Mouse (Mus musculus): ENCODE data around the gene Cmip. TPM values are rescaled to one million over a fixed set of nuclear protein-coding genes. Genes with fewer than 3 reads are reported as not detected.

Cmip gene
- polyA plus RNA-seq, 1 experiment from 2014 or later, result 28.5 TPM

DNA sequence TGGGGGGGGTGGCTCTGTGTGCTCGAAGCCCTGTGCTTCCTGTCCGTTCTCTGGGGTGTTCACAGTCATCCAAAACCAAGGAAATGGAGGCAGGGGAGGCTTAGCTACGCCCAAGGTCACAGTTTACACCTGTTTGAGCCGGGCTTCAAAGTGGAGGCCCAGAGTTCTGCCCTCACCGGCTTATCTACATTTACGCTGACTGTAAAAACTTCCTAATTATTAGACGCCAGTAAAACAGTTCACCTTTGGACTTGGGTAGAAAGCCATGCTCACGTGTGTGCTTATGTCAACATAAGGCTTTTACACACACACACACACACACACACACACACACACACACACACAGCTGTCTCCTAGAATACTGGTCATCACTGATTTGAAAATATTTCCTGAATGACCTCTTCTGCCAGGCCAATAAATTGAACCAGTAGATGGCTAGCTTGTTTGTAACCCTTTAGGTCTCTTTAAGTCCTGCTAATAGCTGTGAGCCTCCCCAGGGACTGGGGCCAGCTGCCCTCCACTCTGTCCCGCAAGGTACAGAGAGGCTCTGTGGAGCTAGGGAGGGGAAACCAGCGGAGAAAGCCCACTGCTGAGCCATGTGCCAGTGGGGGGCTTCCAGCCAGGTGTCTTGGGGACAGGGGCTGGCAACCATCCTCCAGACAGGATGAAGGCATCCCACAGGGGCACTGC lies 77.3 kb downstream of the Cmip start:
- WGBS, result 71% methylated on average over 10 of the region's 10 CpGs
- ATAC-seq (ENCODE audit: low FRiP score), result no peak
- no peak overlapping the region for H3K27ac ChIP-seq (ENCODE audit: low read depth, low read length)

DNA sequence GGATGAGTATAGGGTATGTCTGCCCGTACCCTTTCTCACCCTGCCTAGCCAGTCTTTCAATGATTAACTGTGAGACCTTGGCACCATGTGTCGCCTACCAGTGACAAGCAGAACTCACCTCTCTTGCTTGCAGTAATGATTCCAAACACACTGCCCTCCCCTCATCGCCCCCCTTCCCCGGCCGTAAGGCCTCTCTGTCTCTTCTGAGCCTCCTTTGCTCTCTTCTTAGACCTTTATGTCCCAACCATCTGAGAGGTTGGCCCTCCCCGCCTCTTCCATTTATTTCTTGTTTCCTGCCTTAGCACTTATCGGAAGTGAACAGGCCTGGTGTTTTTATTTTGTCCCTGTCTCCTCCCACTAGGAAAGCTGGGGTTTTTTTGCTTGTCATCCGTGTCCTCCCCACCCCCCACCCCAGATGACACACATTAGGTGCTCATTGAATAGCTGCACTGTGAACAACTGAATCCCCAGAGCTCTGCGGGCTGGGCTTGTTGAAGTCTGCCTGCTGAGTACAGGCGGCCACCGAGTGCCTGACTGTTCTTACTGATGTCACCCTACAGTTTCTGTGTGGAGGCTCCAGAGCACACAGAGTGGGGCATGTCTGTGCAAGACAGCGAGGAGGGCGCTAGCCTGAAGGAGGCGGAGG lies 78.0 kb downstream of the Cmip start:
- Histone ChIP-seq H3K4me1 (ENCODE audit: control insufficient read depth, insufficient read depth, low read length) (peaks cover 25% of the 10 kb centered on the region), H3K27me3 (ENCODE audit: control insufficient read depth, insufficient read depth, low read length) (no peaks in the 10 kb centered on the region), H3K9ac (ENCODE audit: low read length) (no peak overlapping the region), H3K4me3 (ENCODE audit: low read depth, low read length) (no peak overlapping the region), H3K4me2 (no peak overlapping the region), H3K36me3 (ENCODE audit: control insufficient read depth, insufficient read depth, low read length) (no peaks in the 10 kb centered on the region), H3K9me3 (ENCODE audit: control insufficient read depth, low read length) (no peaks in the 10 kb centered on the region), H3K27ac (ENCODE audit: low read depth, low read length) (no peak overlapping the region)
- 57% methylated on average over 14 of the region's 14 CpGs for WGBS
- DNase-seq (ENCODE audit: low spot score, missing footprints), result no peak
- peak; percentile 9; the same call in 1 of the 2 replicates for ATAC-seq (ENCODE audit: low FRiP score)

More for the DNA sequence above, 77.3 kb downstream of the Cmip start:
- no peak for DNase-seq (ENCODE audit: low spot score, missing footprints)
- Histone ChIP-seq H3K9me3 (ENCODE audit: control insufficient read depth, low read length) (no peaks in the 10 kb centered on the region), H3K27me3 (ENCODE audit: control insufficient read depth, insufficient read depth, low read length) (no peaks in the 10 kb centered on the region), H3K4me3 (ENCODE audit: low read depth, low read length) (no peak overlapping the region), H3K4me1 (ENCODE audit: control insufficient read depth, insufficient read depth, low read length) (peaks cover 27% of the 10 kb centered on the region), H3K9ac (ENCODE audit: low read length) (no peak overlapping the region), H3K4me2 (no peak overlapping the region), H3K36me3 (ENCODE audit: control insufficient read depth, insufficient read depth, low read length) (no peaks in the 10 kb centered on the region)

DNA sequence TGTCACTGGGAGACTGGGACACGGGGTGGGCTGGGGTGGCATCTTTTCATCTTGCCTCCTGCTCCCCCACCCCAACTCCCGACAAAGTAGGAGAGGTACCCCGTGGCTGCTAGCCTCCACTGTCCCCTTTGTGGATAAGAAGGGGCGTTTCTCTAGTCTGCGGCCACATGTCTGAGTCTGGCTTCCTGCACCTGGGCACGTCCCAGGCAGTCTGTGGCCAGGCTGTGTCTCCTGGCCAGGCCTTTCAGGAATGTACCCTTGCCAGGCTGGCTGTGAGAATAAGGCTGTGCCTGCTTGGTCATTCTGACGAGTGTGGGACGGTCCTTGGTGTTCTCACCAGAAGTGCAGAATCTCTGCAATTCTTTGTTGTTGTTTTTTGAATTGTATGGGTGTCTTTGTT lies 78.6 kb downstream of the Cmip start:
- DNase-seq (ENCODE audit: low spot score, missing footprints), result no peak
- no peak overlapping the region for H3K27ac ChIP-seq (ENCODE audit: low read depth, low read length)
- no peak overlapping the region for H3K4me3 ChIP-seq (ENCODE audit: low read depth, low read length)
- no peaks in the 10 kb centered on the region for H3K36me3 ChIP-seq (ENCODE audit: control insufficient read depth, insufficient read depth, low read length)
- no peaks in the 10 kb centered on the region for H3K27me3 ChIP-seq (ENCODE audit: control insufficient read depth, insufficient read depth, low read length)
- H3K4me2 ChIP-seq, result no peak overlapping the region
- peaks cover 25% of the 10 kb centered on the region for H3K4me1 ChIP-seq (ENCODE audit: control insufficient read depth, insufficient read depth, low read length)
- H3K9ac ChIP-seq (ENCODE audit: low read length), result no peak overlapping the region
- no peaks in the 10 kb centered on the region for H3K9me3 ChIP-seq (ENCODE audit: control insufficient read depth, low read length)
- ATAC-seq (ENCODE audit: low FRiP score), result no peak
- WGBS, result 66% methylated on average over 8 of the region's 8 CpGs

DNA sequence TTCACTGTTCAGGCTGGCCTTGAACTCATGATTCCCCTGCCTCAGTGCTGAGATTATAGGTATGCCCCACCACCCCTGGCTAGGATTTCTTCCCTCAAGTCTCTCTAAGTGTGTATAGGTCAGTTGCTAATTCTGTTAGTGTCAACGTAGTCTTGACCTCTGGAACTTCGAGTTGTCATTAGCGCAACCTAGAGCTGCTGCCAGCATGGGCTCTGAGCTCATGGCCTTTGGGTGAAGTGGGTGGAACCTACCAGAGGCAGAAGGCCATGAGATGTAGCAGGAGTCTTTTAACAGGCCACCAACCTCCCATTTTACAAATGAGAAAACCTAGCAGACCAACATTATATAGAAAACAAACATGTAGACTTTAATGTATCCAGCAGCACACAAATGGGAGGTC lies 80.3 kb downstream of the Cmip start:
- no peak overlapping the region for H3K9ac ChIP-seq (ENCODE audit: low read length)
- H3K36me3 ChIP-seq (ENCODE audit: control insufficient read depth, insufficient read depth, low read length), result no peaks in the 10 kb centered on the region
- no peaks in the 10 kb centered on the region for H3K9me3 ChIP-seq (ENCODE audit: control insufficient read depth, low read length)
- H3K4me2 ChIP-seq, result no peak overlapping the region
- DNase-seq (ENCODE audit: low spot score, missing footprints), result no peak
- peaks cover 25% of the 10 kb centered on the region for H3K4me1 ChIP-seq (ENCODE audit: control insufficient read depth, insufficient read depth, low read length)
- no peak overlapping the region for H3K27ac ChIP-seq (ENCODE audit: low read depth, low read length)
- H3K27me3 ChIP-seq (ENCODE audit: control insufficient read depth, insufficient read depth, low read length), result no peaks in the 10 kb centered on the region
- ATAC-seq (ENCODE audit: low FRiP score), result no peak
- no peak overlapping the region for H3K4me3 ChIP-seq (ENCODE audit: low read depth, low read length)
- 85% methylated on average over 3 of the region's 3 CpGs for WGBS

DNA sequence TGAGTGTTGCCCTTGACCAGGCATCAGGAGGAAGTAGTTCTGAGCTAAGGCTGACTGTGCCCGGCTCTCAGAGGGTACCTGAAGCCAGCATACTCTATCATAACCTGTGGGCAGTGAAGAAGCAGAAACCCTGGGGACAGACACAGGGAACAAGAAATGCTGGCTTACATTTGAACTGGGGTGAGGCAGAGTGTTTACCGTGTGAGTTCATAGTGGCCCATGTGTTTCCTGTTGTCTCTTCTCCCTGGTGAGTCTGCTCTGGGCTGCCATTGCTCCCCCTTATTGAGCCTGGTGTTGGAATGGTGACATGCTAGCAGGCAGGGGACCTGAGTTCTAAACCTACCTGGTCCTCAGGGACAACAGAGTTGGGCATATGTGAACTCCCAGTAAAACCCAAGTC lies 81.8 kb downstream of the Cmip start:
- peaks cover 18% of the 10 kb centered on the region for H3K4me1 ChIP-seq (ENCODE audit: control insufficient read depth, insufficient read depth, low read length)
- no peak for ATAC-seq (ENCODE audit: low FRiP score)
- DNase-seq (ENCODE audit: low spot score, missing footprints), result no peak

DNA sequence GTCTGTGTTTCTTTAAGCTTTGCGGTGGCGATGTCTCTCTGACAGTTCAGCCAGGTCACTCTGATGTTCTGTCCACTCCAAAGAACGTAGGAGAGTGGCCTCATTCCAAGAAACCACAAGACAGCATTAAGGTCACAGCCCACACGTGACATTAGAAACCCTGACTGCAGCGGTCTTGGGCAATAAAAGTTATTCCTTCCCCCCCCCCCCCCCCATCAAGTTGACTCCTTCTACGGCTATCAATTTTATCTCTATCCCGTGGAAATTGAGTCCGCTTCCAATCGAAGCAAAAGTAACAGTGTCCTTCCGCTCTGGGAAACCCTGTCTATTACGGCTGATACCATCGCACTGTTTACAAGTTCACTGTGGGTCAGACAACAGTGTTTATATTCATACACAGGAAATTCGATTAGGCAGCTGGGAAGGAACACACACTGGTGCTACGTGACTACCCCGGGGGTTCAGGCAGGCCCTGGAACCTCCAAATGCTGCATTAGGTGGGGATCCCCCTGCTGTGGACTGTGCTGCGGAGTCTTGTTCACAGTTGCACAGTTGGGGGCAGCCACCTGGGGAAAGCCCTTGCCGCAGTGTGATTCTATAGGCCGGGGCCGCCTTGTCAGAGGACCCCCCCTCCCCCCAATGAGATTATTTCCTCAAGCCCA lies 82.6 kb downstream of the Cmip start:
- Histone ChIP-seq H3K9ac (ENCODE audit: low read length) (no peak overlapping the region), H3K9me3 (ENCODE audit: control insufficient read depth, low read length) (no peaks in the 10 kb centered on the region), H3K4me1 (ENCODE audit: control insufficient read depth, insufficient read depth, low read length) (peaks cover 13% of the 10 kb centered on the region), H3K4me3 (ENCODE audit: low read depth, low read length) (no peak overlapping the region), H3K36me3 (ENCODE audit: control insufficient read depth, insufficient read depth, low read length) (no peaks in the 10 kb centered on the region), H3K4me2 (no peak overlapping the region), H3K27ac (ENCODE audit: low read depth, low read length) (no peak overlapping the region), H3K27me3 (ENCODE audit: control insufficient read depth, insufficient read depth, low read length) (no peaks in the 10 kb centered on the region)
- 52% methylated on average over 19 of the region's 19 CpGs for WGBS
- ATAC-seq (ENCODE audit: low FRiP score), result no peak
- DNase-seq (ENCODE audit: low spot score, missing footprints), result no peak

More for the DNA sequence above, 81.8 kb downstream of the Cmip start:
- Histone ChIP-seq H3K27me3 (ENCODE audit: control insufficient read depth, insufficient read depth, low read length) (no peaks in the 10 kb centered on the region), H3K4me3 (ENCODE audit: low read depth, low read length) (no peak overlapping the region), H3K4me2 (no peak overlapping the region), H3K9me3 (ENCODE audit: control insufficient read depth, low read length) (no peaks in the 10 kb centered on the region), H3K36me3 (ENCODE audit: control insufficient read depth, insufficient read depth, low read length) (no peaks in the 10 kb centered on the region), H3K9ac (ENCODE audit: low read length) (no peak overlapping the region), H3K27ac (ENCODE audit: low read depth, low read length) (no peak overlapping the region)
- 81% methylated on average over 2 of the region's 2 CpGs for WGBS

DNA sequence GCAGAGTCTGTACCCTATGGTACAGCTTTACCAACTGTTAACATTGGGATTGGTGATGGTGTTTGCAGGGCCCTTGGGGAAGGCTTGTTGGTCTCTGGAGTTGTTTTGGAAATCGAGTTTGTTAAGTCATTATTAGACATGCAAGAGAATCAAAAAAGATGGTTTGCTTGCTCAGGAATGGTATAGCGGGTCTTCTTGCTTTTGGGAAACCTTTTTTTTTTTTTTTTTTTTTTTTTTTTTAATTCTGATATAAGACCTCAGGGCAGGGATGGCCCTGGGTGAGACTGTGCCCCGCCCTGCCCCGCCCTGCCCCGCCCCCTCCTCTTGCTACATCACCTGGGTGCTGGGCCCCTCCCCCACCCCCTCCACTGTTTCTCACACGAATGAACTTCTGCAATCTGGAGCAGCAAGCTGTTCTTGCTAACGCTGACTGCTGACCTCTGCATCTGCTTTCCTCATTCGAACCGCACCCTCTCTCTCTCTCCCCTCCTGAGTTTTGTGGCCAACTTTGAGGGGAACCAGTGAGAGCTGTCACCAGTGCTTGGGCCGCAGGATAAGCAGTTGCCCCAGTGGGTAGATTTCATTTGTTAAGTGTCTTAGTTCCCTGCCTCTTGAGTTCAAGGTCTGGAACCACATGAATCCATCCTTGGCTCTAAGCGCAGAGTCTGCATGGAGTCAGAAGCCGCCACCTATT lies 83.2 kb downstream of the Cmip start:
- DNase-seq (ENCODE audit: low spot score, missing footprints) (no peak), ATAC-seq (ENCODE audit: low FRiP score) (no peak)
- no peaks in the 10 kb centered on the region for H3K9me3 ChIP-seq (ENCODE audit: control insufficient read depth, low read length)
- H3K27me3 ChIP-seq (ENCODE audit: control insufficient read depth, insufficient read depth, low read length), result no peaks in the 10 kb centered on the region
- peaks cover 8% of the 10 kb centered on the region for H3K4me1 ChIP-seq (ENCODE audit: control insufficient read depth, insufficient read depth, low read length)
- no peak overlapping the region for H3K4me3 ChIP-seq (ENCODE audit: low read depth, low read length)
- no peak overlapping the region for H3K9ac ChIP-seq (ENCODE audit: low read length)
- H3K36me3 ChIP-seq (ENCODE audit: control insufficient read depth, insufficient read depth, low read length), result no peaks in the 10 kb centered on the region
- no peak overlapping the region for H3K27ac ChIP-seq (ENCODE audit: low read depth, low read length)
- no peak overlapping the region for H3K4me2 ChIP-seq
- 37% methylated on average over 12 of the region's 12 CpGs for WGBS

DNA sequence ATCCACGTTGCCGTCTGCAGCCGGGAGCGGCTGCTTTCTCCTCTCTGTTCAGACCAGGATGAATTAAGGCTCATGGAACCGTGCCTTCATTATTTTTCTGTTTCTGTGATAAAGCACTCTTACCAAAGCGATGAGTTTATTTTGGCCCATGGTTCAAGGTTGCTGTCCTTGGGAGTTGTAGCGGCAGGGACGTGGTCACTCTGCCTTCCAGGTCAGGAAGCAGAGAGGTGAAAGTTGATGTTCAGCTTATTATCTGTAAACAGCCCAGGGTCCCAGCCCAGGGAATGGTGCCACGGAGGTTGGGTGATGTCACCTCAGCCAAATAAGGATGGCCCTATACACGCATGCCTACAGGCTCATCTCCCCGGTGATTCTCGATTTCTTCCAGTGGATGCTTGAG lies 83.9 kb downstream of the Cmip start:
- no peak for DNase-seq (ENCODE audit: low spot score, missing footprints)
- Histone ChIP-seq H3K9me3 (ENCODE audit: control insufficient read depth, low read length) (no peaks in the 10 kb centered on the region), H3K4me3 (ENCODE audit: low read depth, low read length) (no peak overlapping the region), H3K27ac (ENCODE audit: low read depth, low read length) (no peak overlapping the region), H3K4me1 (ENCODE audit: control insufficient read depth, insufficient read depth, low read length) (peaks cover 4% of the 10 kb centered on the region), H3K9ac (ENCODE audit: low read length) (no peak overlapping the region), H3K4me2 (no peak overlapping the region), H3K36me3 (ENCODE audit: control insufficient read depth, insufficient read depth, low read length) (no peaks in the 10 kb centered on the region), H3K27me3 (ENCODE audit: control insufficient read depth, insufficient read depth, low read length) (no peaks in the 10 kb centered on the region)
- 89% methylated on average over 12 of the region's 12 CpGs for WGBS
- no peak for ATAC-seq (ENCODE audit: low FRiP score)
